Mouse (Mus musculus) intestine, embryonic 14.5 days (tissue): ENCODE results near the gene Med25. TPM values are rescaled to one million over a fixed set of nuclear protein-coding genes. Genes with fewer than 3 reads are reported as not detected.

Experiments
- ATAC-seq: fragments of 200-750 bp; cut with Nextera tagmentation; replicated peaks from 2 replicates; pipeline ENCODE4 v1.8.0; 2017; ENCODE audit warnings: low read depth, moderate number of reproducible peaks, moderate TSS enrichment, moderate library complexity; ENCODE audit not compliant: low FRiP score, low TSS enrichment
- DNase-seq: peaks from one replicate; pipeline ENCODE4 v3.0.0-alpha.2; 2018; ENCODE audit warnings: low spot score
- H3K27ac ChIP-seq: fragments of 300-500 bp; sonication (generic); 2 replicates; pipeline ENCODE4 v1.5.1; 2014; ENCODE audit warnings: low read depth, mild to moderate bottlenecking, control low read depth
- H3K27me3 ChIP-seq: fragments of 300-500 bp; sonication (generic); replicated peaks from 2 replicates; pipeline ENCODE4 v1.6.1; 2014; ENCODE audit warnings: low read length, control low read depth; ENCODE audit not compliant: control insufficient read depth, insufficient read depth
- H3K36me3 ChIP-seq: fragments of 300-500 bp; sonication (generic); 2 replicates; pipeline ENCODE4 v1.6.1; 2014; ENCODE audit warnings: low read length, control low read depth; ENCODE audit not compliant: control insufficient read depth, insufficient read depth
- H3K4me1 ChIP-seq: fragments of 300-500 bp; sonication (generic); replicated peaks from 2 replicates; pipeline ENCODE4 v1.6.1; 2014; ENCODE audit warnings: low read length, control low read depth, mixed read lengths; ENCODE audit not compliant: control insufficient read depth, insufficient read depth
- H3K4me2 ChIP-seq: fragments of 300-500 bp; sonication (generic); 2 replicates; pipeline ENCODE4 v1.6.1; 2014; ENCODE audit warnings: low read length
- H3K4me3 ChIP-seq: fragments of 300-500 bp; sonication (generic); 2 replicates; pipeline ENCODE4 v1.5.1; 2014; ENCODE audit warnings: low read depth, low read length, control low read depth, mixed read lengths
- H3K9ac ChIP-seq: fragments of 300-500 bp; sonication (generic); 2 replicates; pipeline ENCODE4 v1.6.1; 2014; ENCODE audit warnings: mild to moderate bottlenecking, low read length
- H3K9me3 ChIP-seq: fragments of 300-500 bp; sonication (generic); 2 replicates; pipeline ENCODE4 v1.6.1; 2016; ENCODE audit warnings: low read length, control low read depth; ENCODE audit not compliant: control insufficient read depth
- WGBS: fragments of 180-500 bp; shearing (Covaris S2); extraction: QIAGEN DNeasy Blood & Tissue Kit; methylation state at CpG from one replicate; pipeline ENCODE4 v1.1.7; 2014; 5-methylcytosine and 5-hydroxymethylcytosine counted together
- polyA plus RNA-seq: library from polyadenylated mRNA; unstranded; fragments of >200 nt; fragmentation: Nextera tagmentation; extraction: Ambion mirVana; gene quantifications from 2 replicates; pipeline ENCODE4 v1.2.1, GENCODE M21; 2014

Gene Med25
- 66.2 and 75.8 TPM in 2 replicates for polyA plus RNA-seq

DNA sequence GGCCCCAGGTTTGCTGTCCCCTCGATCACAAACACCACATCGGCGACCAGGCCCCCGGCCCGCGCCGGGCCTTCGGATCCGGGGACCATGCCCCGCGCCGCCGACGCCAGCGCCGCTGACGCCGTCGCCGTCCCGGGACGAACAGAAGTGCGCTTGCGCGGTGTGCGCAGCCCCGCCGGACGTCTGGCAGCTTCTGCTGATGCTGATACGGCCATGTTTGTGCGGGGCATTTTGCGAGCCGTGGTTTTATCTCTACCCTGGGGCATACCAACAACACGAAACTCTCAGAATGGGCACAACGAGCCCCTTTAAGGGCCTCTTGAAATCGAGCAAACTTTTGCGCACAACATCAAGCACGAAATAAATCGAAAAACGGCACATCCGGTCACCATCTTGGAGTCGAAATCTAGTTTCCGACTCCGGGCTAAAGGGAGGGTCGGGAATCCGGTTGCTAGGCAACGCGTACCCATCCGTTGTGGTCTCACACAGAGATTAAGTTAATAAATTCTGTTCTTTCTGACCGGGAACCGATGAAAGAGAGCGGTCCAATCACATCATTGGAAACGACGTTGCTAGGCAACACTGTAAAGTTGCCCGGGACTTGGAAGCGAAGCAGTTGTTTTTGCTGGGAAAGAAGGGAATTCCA, at the start of gene Med25:
TSS of gene Med25 (minus strand) at position 437 of the 646 bp plus-strand sequence.
- Histone ChIP-seq H3K9ac (peak within 1 kb of the TSS; percentile 95), H3K4me2 (peak within 1 kb of the TSS; percentile 90), H3K4me1 (peaks cover 29% of the 10 kb centered on the region), H3K9me3 (no peaks in the 10 kb centered on the region), H3K27ac (peak within 1 kb of the TSS; percentile 99), H3K4me3 (peak within 1 kb of the TSS; percentile 91), H3K27me3 (no peaks in the 10 kb centered on the region), H3K36me3 (peaks cover 20% of the 10 kb centered on the region)
- DNase-seq (peak; percentile 97), ATAC-seq (peak; percentile 75)
- WGBS, result under 1% methylated on average over 56 of the region's 56 CpGs

DNA sequence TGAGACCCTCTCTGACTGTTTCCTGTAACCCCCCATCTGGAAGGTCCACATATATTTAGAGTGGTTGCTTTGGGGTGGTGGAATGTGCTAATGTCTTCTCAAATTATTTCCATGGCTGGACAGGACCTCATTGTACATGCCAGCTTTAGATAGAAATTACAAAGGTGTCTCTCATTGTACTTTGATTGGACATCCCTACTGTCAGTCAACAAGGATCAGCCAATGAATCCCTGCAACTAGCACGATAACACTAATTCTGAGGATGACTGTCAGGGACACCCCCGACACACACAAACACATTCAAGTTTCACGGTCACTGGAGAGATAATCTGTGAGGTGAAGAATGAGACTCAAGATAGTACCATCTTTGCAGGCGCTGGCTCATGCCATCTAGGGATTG, 46.2 kb upstream of the Med25 start:
- no peak overlapping the region for H3K9ac ChIP-seq
- H3K4me1 ChIP-seq, result no peaks in the 10 kb centered on the region
- no peak overlapping the region for H3K27ac ChIP-seq
- 94% methylated on average over 4 of the region's 4 CpGs for WGBS
- no peaks in the 10 kb centered on the region for H3K36me3 ChIP-seq
- no peak for DNase-seq
- ATAC-seq, result no peak
- no peak overlapping the region for H3K4me2 ChIP-seq
- H3K4me3 ChIP-seq, result no peak overlapping the region
- peaks cover 5% of the 10 kb centered on the region; the same call in 1 of the 2 replicates for H3K9me3 ChIP-seq
- H3K27me3 ChIP-seq, result no peaks in the 10 kb centered on the region

DNA sequence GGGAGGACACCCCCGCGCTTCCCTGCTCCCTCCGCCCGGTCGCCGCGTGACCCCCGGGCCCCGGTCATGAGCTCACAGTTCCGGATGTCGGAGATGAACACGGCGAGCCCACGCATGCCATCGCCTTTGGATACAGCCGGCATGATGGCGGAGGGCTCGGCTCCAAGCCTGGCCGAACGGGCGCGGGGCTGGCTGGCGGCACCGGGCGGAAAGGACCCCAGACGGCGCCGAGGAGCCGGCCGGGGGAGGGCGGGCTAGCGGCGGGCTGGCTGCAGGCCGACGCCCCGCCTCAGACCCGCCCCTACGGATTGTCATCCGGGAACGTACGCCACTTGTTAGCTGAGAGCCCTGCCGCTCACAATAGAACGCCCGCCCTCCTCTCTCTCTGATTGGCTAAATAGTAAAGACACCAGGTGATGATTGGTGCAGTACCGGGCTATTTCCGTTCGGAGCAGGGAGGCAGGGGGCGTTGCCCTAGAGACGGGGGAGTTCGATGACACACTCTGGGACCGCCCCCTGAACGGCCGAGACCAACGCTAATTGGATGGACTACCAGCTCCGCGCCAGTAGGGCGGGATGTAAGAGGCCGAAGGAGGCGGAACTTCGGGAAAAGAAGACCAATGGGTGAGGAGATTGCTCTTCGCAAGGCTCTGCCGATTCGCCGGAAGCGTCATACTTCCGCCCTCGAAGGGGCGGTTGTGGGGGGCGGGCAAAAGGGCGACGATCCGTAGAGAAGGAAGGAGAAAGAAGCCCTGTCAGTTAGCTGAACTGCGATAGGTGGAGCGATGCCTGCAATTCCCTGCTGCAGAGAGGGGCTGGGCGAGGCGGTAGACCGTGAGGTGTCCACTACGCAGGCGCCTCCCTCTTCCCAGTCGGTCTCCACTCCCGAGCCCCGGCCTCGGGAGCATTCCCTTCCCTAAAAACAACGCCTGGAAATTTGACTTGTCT, 37.0 kb upstream of the Med25 start, which contains the start of gene Ap2a1:
TSS of gene Ap2a1 (minus strand) at position 293 of the 948 bp plus-strand sequence.
- Histone ChIP-seq H3K4me2 (peak within 1 kb of the TSS; percentile 71), H3K36me3 (peaks cover 14% of the 10 kb centered on the region), H3K27me3 (no peaks in the 10 kb centered on the region), H3K4me1 (peaks cover 15% of the 10 kb centered on the region), H3K4me3 (peak within 1 kb of the TSS; percentile 98), H3K9ac (peak within 1 kb of the TSS; percentile 88), H3K9me3 (no peaks in the 10 kb centered on the region), H3K27ac (peak within 1 kb of the TSS; percentile 89)
- DNase-seq (peak; percentile 95), ATAC-seq (peak; percentile 99)
- WGBS, result under 1% methylated on average over 82 of the region's 84 CpGs

DNA sequence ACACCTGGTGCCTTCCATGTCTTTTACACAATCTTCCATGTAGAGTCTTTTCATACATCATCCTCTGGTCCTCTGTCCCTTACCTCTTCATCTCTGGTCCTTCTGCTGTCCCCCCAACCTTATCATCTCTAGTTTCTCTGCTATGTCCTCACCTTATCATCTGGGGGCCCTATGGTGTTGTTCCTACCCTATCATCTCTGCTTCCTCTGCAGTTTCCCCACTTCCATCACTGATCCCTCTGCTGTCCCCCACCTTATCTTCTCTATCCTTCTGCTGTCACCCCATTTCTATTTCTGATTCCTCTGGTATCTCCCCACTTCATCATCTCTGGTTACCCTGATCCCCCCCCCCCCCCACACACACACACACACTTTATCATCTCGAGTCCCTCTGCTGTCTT, 36.1 kb upstream of the Med25 start:
- WGBS, result 0% methylated on average over 1 of the region's 1 CpGs
- ATAC-seq (no peak), DNase-seq (no peak)

DNA sequence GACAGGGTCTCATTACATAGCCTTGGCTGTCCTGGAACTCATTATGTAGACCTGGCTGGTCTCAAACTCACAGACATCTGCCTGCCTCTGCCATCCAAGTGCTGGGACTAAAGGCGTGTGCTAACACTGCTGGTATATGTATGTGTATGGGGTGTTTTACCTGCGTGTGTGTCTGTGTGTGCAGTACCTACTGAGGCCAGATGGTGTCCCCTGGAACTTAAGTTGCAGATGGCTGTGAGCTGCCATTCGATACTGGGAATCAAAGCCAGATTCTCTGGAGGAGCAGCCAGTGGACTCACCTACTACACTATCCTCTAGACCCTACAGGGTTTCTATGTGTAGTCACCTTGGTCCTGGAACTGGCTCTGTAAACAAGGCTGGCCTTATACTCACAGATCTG, 33.0 kb upstream of the Med25 start:
- ATAC-seq, result no peak
- Histone ChIP-seq H3K4me1 (peaks cover 15% of the 10 kb centered on the region), H3K4me3 (no peak overlapping the region; the same call in 1 of the 2 replicates), H3K27me3 (no peaks in the 10 kb centered on the region), H3K36me3 (peaks cover 40% of the 10 kb centered on the region), H3K9me3 (no peaks in the 10 kb centered on the region), H3K4me2 (no peak overlapping the region), H3K27ac (no peak overlapping the region), H3K9ac (no peak overlapping the region)
- 80% methylated on average over 3 of the region's 3 CpGs for WGBS
- no peak for DNase-seq

More for the DNA sequence above, 36.1 kb upstream of the Med25 start:
- Histone ChIP-seq H3K9ac (peak overlapping the region; percentile 88), H3K4me2 (peak overlapping the region; percentile 71), H3K4me3 (peak overlapping the region; percentile 98), H3K27ac (no peak overlapping the region), H3K4me1 (peaks cover 15% of the 10 kb centered on the region), H3K36me3 (peaks cover 21% of the 10 kb centered on the region), H3K27me3 (no peaks in the 10 kb centered on the region), H3K9me3 (no peaks in the 10 kb centered on the region)

DNA sequence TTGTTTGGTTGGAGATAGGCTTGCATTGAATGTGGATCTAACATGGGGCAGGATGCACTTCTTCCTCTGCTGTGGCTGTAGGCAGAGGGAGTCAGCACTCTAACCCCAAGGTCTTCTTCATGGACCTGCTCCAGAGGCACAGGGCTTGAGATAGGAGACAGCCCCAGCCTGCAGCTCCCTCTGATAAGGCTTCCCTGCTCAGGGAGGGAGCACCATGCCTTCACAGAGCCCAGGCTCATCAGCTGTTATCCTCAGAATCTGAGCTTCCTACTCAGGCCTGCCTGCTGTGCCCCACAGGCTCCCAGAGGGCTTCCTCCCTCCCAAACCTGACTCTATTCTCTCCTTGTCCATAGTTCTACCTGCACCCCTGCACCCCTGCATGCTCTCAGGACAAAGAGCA, 30.0 kb upstream of the Med25 start:
- no peak overlapping the region for H3K27ac ChIP-seq
- H3K4me2 ChIP-seq, result no peak overlapping the region
- no peak for ATAC-seq
- no peaks in the 10 kb centered on the region for H3K9me3 ChIP-seq
- DNase-seq, result no peak
- H3K4me3 ChIP-seq, result no peak overlapping the region
- H3K4me1 ChIP-seq, result peaks cover 4% of the 10 kb centered on the region; the same call in 1 of the 2 replicates
- H3K27me3 ChIP-seq, result no peaks in the 10 kb centered on the region
- no peak overlapping the region for H3K9ac ChIP-seq
- peaks cover 45% of the 10 kb centered on the region for H3K36me3 ChIP-seq

DNA sequence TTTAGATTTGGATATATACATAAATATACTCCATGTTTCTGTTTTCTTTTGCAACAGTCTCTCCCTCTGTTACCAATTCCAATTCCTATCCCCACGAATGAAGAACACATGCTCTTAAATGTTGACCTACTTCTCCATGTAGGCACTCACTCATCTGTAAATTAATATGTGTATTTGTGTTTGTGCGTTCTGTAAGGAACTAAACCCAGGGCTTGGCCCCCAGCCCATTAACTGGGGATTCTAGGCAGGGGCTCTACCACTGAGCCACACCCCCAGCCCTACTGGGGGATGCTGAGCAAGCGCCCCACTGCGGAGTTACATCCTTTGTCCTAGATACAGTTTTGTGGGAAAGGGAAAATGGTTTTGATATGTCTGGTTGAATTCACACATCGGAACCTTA, 26.6 kb upstream of the Med25 start:
- 88% methylated on average over 5 of the region's 5 CpGs for WGBS
- peaks cover 48% of the 10 kb centered on the region for H3K36me3 ChIP-seq

DNA sequence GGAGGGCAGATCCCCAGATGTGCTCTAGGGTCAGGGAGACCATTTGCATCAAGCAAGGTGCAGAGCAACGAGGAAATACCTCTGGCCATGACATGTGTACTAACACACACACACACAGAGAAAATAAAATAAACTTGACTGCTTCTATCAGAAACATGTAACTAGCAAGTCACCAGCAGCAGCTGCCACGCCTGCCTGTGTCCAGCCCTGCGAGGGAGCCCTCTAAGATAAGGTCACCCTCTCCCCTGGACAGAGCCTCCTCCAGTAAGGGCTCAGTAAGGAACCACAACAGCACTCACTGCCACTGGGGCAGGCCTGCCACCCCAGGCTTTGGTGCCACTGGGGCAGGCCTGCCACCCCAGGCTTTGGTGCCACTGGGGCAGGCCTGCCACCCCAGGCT, 25.7 kb upstream of the Med25 start:
- H3K36me3 ChIP-seq, result peaks cover 50% of the 10 kb centered on the region
- H3K9me3 ChIP-seq, result no peaks in the 10 kb centered on the region
- H3K4me2 ChIP-seq, result no peak overlapping the region
- WGBS, result 67% methylated on average over 3 of the region's 3 CpGs
- no peak overlapping the region for H3K27ac ChIP-seq
- ATAC-seq, result no peak
- no peaks in the 10 kb centered on the region for H3K4me1 ChIP-seq
- no peak overlapping the region for H3K9ac ChIP-seq
- no peak overlapping the region for H3K4me3 ChIP-seq
- no peak for DNase-seq
- H3K27me3 ChIP-seq, result no peaks in the 10 kb centered on the region

More for the DNA sequence above, 26.6 kb upstream of the Med25 start:
- no peak overlapping the region for H3K4me2 ChIP-seq
- H3K9me3 ChIP-seq, result no peaks in the 10 kb centered on the region
- ATAC-seq (no peak), DNase-seq (no peak)
- H3K27ac ChIP-seq, result no peak overlapping the region
- no peak overlapping the region for H3K9ac ChIP-seq
- no peaks in the 10 kb centered on the region for H3K4me1 ChIP-seq
- no peaks in the 10 kb centered on the region for H3K27me3 ChIP-seq
- H3K4me3 ChIP-seq, result no peak overlapping the region
